Mouse (Mus musculus) C2C12 (cell line): ENCODE data around the gene Adam12.

ENCODE experiments used
- CEBPB ChIP-seq: IDR thresholded peaks from one replicate; pipeline ENCODE4 v1.6.1; 2011; ENCODE audit warnings: low read depth, mild to moderate bottlenecking, control low read depth, moderate library complexity
- CTCF ChIP-seq: IDR thresholded peaks from one replicate; pipeline ENCODE4 v1.5.1; 2011; ENCODE audit not compliant: control insufficient read depth, insufficient read depth, insufficient read length
- MAX ChIP-seq: IDR thresholded peaks from one replicate; pipeline ENCODE4 v1.6.1; 2011; ENCODE audit warnings: mild to moderate bottlenecking, control low read depth
- MYOD1 ChIP-seq: IDR thresholded peaks from one replicate; pipeline ENCODE4 v1.6.1; 2011; ENCODE audit warnings: low read depth; ENCODE audit not compliant: control insufficient read depth, insufficient read length
- MYOG ChIP-seq: IDR thresholded peaks from one replicate; pipeline ENCODE4 v1.6.1; 2011; ENCODE audit not compliant: control insufficient read depth, insufficient read length; ENCODE audit errors: extremely low read depth
- USF1 ChIP-seq: IDR thresholded peaks from one replicate; pipeline ENCODE4 v1.6.1; 2011; ENCODE audit warnings: low read depth, mild to moderate bottlenecking, control low read depth, moderate library complexity

- TF ChIP-seq CTCF (no peak), MYOG (no peak), MYOD1 (no peak), MAX (no peak), USF1 (no peak), CEBPB (no peak)
These were observed 216.7 kb downstream of the Adam12 start for GRCm38 (mm10) chr7:134015226-134015625.
